In the genomic region with DNA sequence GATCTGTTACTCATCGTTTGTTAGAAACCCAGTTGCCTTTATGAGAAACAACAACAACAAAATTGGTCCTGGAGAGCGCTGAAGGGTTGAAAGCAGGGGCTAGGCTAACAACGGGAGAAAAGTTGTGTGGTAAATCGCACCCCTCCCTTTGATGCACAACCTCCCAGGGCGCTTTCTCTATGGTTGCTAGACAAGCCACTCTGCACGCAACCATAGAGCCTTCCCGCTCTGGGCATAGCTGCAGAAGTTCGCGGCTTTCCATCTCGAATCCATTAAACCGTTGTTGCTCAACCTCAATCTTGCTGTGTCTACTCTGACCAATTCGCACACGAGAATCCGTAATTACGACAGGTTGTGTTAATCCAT, we compare ENCODE assay signal across 8 mouse cellular contexts. TPM values are rescaled to one million over a fixed set of nuclear protein-coding genes. Genes with fewer than 3 reads are reported as not detected.
DNase-seq lines count a peak whose midpoint lies in the region; ATAC-seq and TF ChIP-seq lines count a peak whose summit lies in the region.

No protein-coding gene starts in this region.

- H3K79me2 ChIP-seq in C2C12 (ENCODE audit: control insufficient read depth, insufficient read depth) (peaks cover 41% of the 10 kb centered on the region), myocyte (ENCODE audit: control insufficient read depth, insufficient read depth) (peaks cover 38% of the 10 kb centered on the region)

- H3K9ac ChIP-seq in embryonic facial prominence, embryonic 12.5 days, result peak overlapping the region; percentile 55; the same call in 1 of the 2 replicates
- peak overlapping the region; percentile 98 for H3K9ac ChIP-seq in liver, embryonic 12.5 days

- peaks cover 20% of the 10 kb centered on the region for H3K4me1 ChIP-seq in embryonic facial prominence, embryonic 12.5 days
- H3K4me1 ChIP-seq in liver, embryonic 12.5 days, result peaks cover 36% of the 10 kb centered on the region

- peaks cover 36% of the 10 kb centered on the region for H3K79me3 ChIP-seq in C2C12 (ENCODE audit: low read depth)

- H3ac ChIP-seq in C2C12 (ENCODE audit: control insufficient read depth, insufficient read length, low read depth) (peak overlapping the region; percentile 52), myocyte (ENCODE audit: control insufficient read depth, insufficient read length) (peak overlapping the region; percentile 72)

- H3K27ac ChIP-seq in embryonic facial prominence, embryonic 12.5 days, result peak overlapping the region; percentile 98
- H3K27ac ChIP-seq in liver, embryonic 12.5 days, result peak overlapping the region; percentile 98

- no peak for TF ChIP-seq CTCF in C2C12 (IDR thresholded peaks at IDR 0.05; ENCODE audit: control insufficient read depth, insufficient read depth, insufficient read length)

- H3K36me3 ChIP-seq in C2C12 (ENCODE audit: control insufficient read depth, insufficient read depth), result peaks cover 51% of the 10 kb centered on the region
- H3K36me3 ChIP-seq in embryonic facial prominence, embryonic 12.5 days, result peaks cover 38% of the 10 kb centered on the region
- peaks cover 23% of the 10 kb centered on the region for H3K36me3 ChIP-seq in liver, embryonic 12.5 days
- H3K36me3 ChIP-seq in myocyte (ENCODE audit: control insufficient read depth, insufficient read depth), result peaks cover 17% of the 10 kb centered on the region

- peak; percentile 52 for ATAC-seq in embryonic facial prominence, embryonic 12.5 days (ENCODE audit: insufficient number of reproducible peaks, insufficient read depth, low FRiP score, low TSS enrichment)
- ATAC-seq in hematopoietic stem cell, adult 5-6 weeks (replicated peaks in 1 of 2; ENCODE audit: insufficient read depth in 1 of 2, low FRiP score in 2 of 2, low TSS enrichment in 1 of 2, low read depth in 1 of 2, poor library complexity in 2 of 2, severe bottlenecking in 2 of 2), result peak; percentile 15 to 43; a peak in 3 of 4 replicates
- ATAC-seq in liver, embryonic 12.5 days, result peak; percentile 66

- TF ChIP-seq POLR2A in myocyte (IDR thresholded peaks at IDR 0.05; ENCODE audit: insufficient read length, low read depth), result no peak

- WGBS in embryonic facial prominence, embryonic 12.5 days, result under 1% methylated on average over 15 of the region's 15 CpGs
- WGBS in liver, embryonic 12.5 days (ENCODE audit: insufficient replicate concordance), result under 1% methylated on average over 15 of the region's 15 CpGs

- H3K4me3 ChIP-seq in C2C12 (ENCODE audit: insufficient read depth, poor library complexity, severe bottlenecking) (peak overlapping the region; percentile 23), myocyte (peak overlapping the region; percentile 95)
- peak overlapping the region; percentile 94 for H3K4me3 ChIP-seq in embryonic facial prominence, embryonic 12.5 days
- peak overlapping the region; percentile 98 for H3K4me3 ChIP-seq in liver, embryonic 12.5 days

- H3K9me3 ChIP-seq in embryonic facial prominence, embryonic 12.5 days, result no peaks in the 10 kb centered on the region
- no peaks in the 10 kb centered on the region for H3K9me3 ChIP-seq in liver, embryonic 12.5 days (replicated peaks)

- peak; percentile 80 to 81 for DNase-seq in cerebellum, postnatal 10 days
- no peak for DNase-seq in cerebellum, adult 9-10 months
- DNase-seq in thymus, postnatal 0 days (ENCODE audit: low spot score), result peak; percentile 90

- no peaks in the 10 kb centered on the region for H3K27me3 ChIP-seq in C2C12 (ENCODE audit: control insufficient read depth, insufficient read depth, insufficient read length)
- H3K27me3 ChIP-seq in embryonic facial prominence, embryonic 12.5 days, result no peaks in the 10 kb centered on the region
- H3K27me3 ChIP-seq in liver, embryonic 12.5 days (replicated peaks), result no peaks in the 10 kb centered on the region
- H3K27me3 ChIP-seq in myocyte (ENCODE audit: control insufficient read depth, insufficient read depth, insufficient read length), result no peaks in the 10 kb centered on the region

- peak overlapping the region; percentile 84 for H3K4me2 ChIP-seq in embryonic facial prominence, embryonic 12.5 days (replicated peaks)
- peak overlapping the region; percentile 94 for H3K4me2 ChIP-seq in liver, embryonic 12.5 days
- H3K4me2 ChIP-seq in myocyte (ENCODE audit: low read depth), result peak overlapping the region; percentile 100

TF ChIP-seq in C2C12, 6 proteins besides CTCF, POLR2A, EP300 and RAD21:
- TF ChIP-seq USF1 (IDR thresholded peaks at IDR 0.05; ENCODE audit: low read depth) (no peak), CEBPB (IDR thresholded peaks at IDR 0.05; ENCODE audit: low read depth) (no peak), MAX (IDR thresholded peaks at IDR 0.05) (peak; percentile 4), MYOG (IDR thresholded peaks at IDR 0.05; ENCODE audit: control insufficient read depth, extremely low read depth, insufficient read length) (no peak)

TF ChIP-seq in myocyte, 11 proteins besides CTCF, POLR2A, EP300 and RAD21:
- TF ChIP-seq REST (IDR thresholded peaks at IDR 0.05; ENCODE audit: insufficient read depth, insufficient read length), result no peak
- TF ChIP-seq POLR2AphosphoS2 (IDR thresholded peaks at IDR 0.05; ENCODE audit: insufficient read length, low read depth), result no peak
- TF ChIP-seq CEBPB (IDR thresholded peaks at IDR 0.05; ENCODE audit: insufficient read depth, poor library complexity, severe bottlenecking), result no peak

RNA-seq across cellular contexts. Expression of a gene that starts 0.9 kb away (rescaled TPM):
- polyA plus RNA-seq in C2C12 (2012; fragmentation: generic; extraction: Trizol) (84.0 TPM), myocyte (2012; fragmentation: generic; extraction: Trizol) (76.2 TPM)
- polyA plus RNA-seq in embryonic facial prominence, embryonic 12.5 days (2016; fragmentation: Nextera tagmentation; extraction: Ambion mirVana), result 68.1 and 72.8 TPM in 2 replicates
- 137 TPM in 2 replicates for total RNA-seq in hematopoietic stem cell, adult 5-6 weeks (2017)
- 46.1 and 52.3 TPM in 2 replicates for polyA plus RNA-seq in liver, embryonic 12.5 days (2016; fragmentation: Nextera tagmentation; extraction: Ambion mirVana)
- 64.9 and 66.2 TPM in 2 replicates for polyA plus RNA-seq in thymus, postnatal 0 days (2015; fragmentation: Nextera tagmentation; extraction: Ambion mirVana)

RNA-seq across cellular contexts. Expression of a gene that starts 33.1 kb away (rescaled TPM):
- polyA plus RNA-seq in C2C12 (2012; fragmentation: generic; extraction: Trizol), result 270 TPM
- polyA plus RNA-seq in embryonic facial prominence, embryonic 12.5 days (2016; fragmentation: Nextera tagmentation; extraction: Ambion mirVana), result 71.1 and 76.0 TPM in 2 replicates
- 6.2 and 16.9 TPM in 2 replicates for total RNA-seq in hematopoietic stem cell, adult 5-6 weeks (2017)
- 14.1 and 20.1 TPM in 2 replicates for polyA plus RNA-seq in liver, embryonic 12.5 days (2016; fragmentation: Nextera tagmentation; extraction: Ambion mirVana)
- 112 TPM for polyA plus RNA-seq in myocyte (2012; fragmentation: generic; extraction: Trizol)
- 26.9 and 29.4 TPM in 2 replicates for polyA plus RNA-seq in thymus, postnatal 0 days (2015; fragmentation: Nextera tagmentation; extraction: Ambion mirVana)

RNA-seq across cellular contexts. Expression of a gene that starts 36.6 kb away (rescaled TPM):
- polyA plus RNA-seq in C2C12 (2012; fragmentation: generic; extraction: Trizol), result 33.2 TPM
- 23.7 and 24.6 TPM in 2 replicates for polyA plus RNA-seq in embryonic facial prominence, embryonic 12.5 days (2016; fragmentation: Nextera tagmentation; extraction: Ambion mirVana)
- 16.7 and 18.9 TPM in 2 replicates for total RNA-seq in hematopoietic stem cell, adult 5-6 weeks (2017)
- 14.7 and 15.2 TPM in 2 replicates for polyA plus RNA-seq in liver, embryonic 12.5 days (2016; fragmentation: Nextera tagmentation; extraction: Ambion mirVana)
- 44.5 TPM for polyA plus RNA-seq in myocyte (2012; fragmentation: generic; extraction: Trizol)
- 16.2 and 22.4 TPM in 2 replicates for polyA plus RNA-seq in thymus, postnatal 0 days (2015; fragmentation: Nextera tagmentation; extraction: Ambion mirVana)

Comparison
In these comparisons a context has a peak if more than half of its experiments do, and no peak if none do; other contexts are left out.
1. H3K4me3 ChIP-seq: peak in every context shown above with its lines; median percentile 98 in liver, embryonic 12.5 days; 95 in myocyte; 94 in embryonic facial prominence, embryonic 12.5 days; 23 in C2C12.